Mouse (Mus musculus) hindbrain, postnatal 0 days (tissue): ENCODE results near the gene Gm19684. TPM values are rescaled to one million over a fixed set of nuclear protein-coding genes. Genes with fewer than 3 reads are reported as not detected.
"Not testable (repeated sequence)": the region's sequence is repeated elsewhere in the genome, so short reads cannot be mapped to it uniquely, and the experiment has no call there.

Source experiments
- ATAC-seq: fragments of 200-750 bp; cut with Nextera tagmentation; 2 replicates; pipeline ENCODE4 v1.8.0; 2017; ENCODE audit warnings: mild to moderate bottlenecking, moderate TSS enrichment, moderate library complexity
- DNase-seq: peaks from one replicate; pipeline ENCODE4 v3.0.0-alpha.2; 2015; ENCODE audit warnings: low spot score
- H3K27ac ChIP-seq: fragments of 300-500 bp; sonication (generic); 2 replicates; pipeline ENCODE4 v1.5.1; 2014; ENCODE audit warnings: mild to moderate bottlenecking
- H3K27me3 ChIP-seq: fragments of 300-500 bp; sonication (generic); 2 replicates; pipeline ENCODE4 v1.6.1; 2014; ENCODE audit warnings: low read length, mixed read lengths; ENCODE audit not compliant: insufficient read depth
- H3K36me3 ChIP-seq: fragments of 300-500 bp; sonication (generic); 2 replicates; pipeline ENCODE4 v1.6.1; 2014; ENCODE audit warnings: low read length, mixed read lengths; ENCODE audit not compliant: insufficient read depth
- H3K4me1 ChIP-seq: fragments of 300-500 bp; sonication (generic); 2 replicates; pipeline ENCODE4 v1.6.1; 2014; ENCODE audit warnings: antibody characterized with exemption, low read length, mixed read lengths; ENCODE audit not compliant: insufficient read depth
- H3K4me2 ChIP-seq: fragments of 300-500 bp; sonication (generic); 2 replicates; pipeline ENCODE4 v1.6.1; 2014; ENCODE audit warnings: low read depth, mild to moderate bottlenecking, low read length, moderate library complexity, mixed read lengths
- H3K4me3 ChIP-seq: fragments of 300-500 bp; sonication (generic); 2 replicates; pipeline ENCODE4 v1.5.1; 2014; ENCODE audit warnings: low read length
- H3K9ac ChIP-seq: fragments of 300-500 bp; sonication (generic); replicated peaks from 2 replicates; pipeline ENCODE4 v1.6.1; 2014; ENCODE audit warnings: mild to moderate bottlenecking, low read length, moderate library complexity, mixed read lengths
- H3K9me3 ChIP-seq: fragments of 300-500 bp; sonication (generic); 2 replicates; pipeline ENCODE4 v1.6.1; 2016; ENCODE audit warnings: low read length, mixed read lengths
- CTCF ChIP-seq: IDR thresholded peaks from 2 replicates; pipeline ENCODE4 v1.5.1; 2016; ENCODE audit warnings: antibody characterized with exemption, control low read depth, low read depth
- WGBS: fragments of 180-500 bp; shearing (Covaris S2); extraction: QIAGEN DNeasy Blood & Tissue Kit; methylation state at CpG from one replicate; pipeline ENCODE4 v1.1.7; 2014; 5-methylcytosine and 5-hydroxymethylcytosine counted together
- polyA plus RNA-seq: library from polyadenylated mRNA; unstranded; fragments of >200 nt; fragmentation: Nextera tagmentation; extraction: Ambion mirVana; gene quantifications from 2 replicates; pipeline ENCODE4 v1.2.1, GENCODE M21; 2015
- total RNA-seq: library from RNA; depleted of rRNA; stranded (reverse); fragments of >200 nt; gene quantifications from 2 replicates; pipeline ENCODE4 v1.2.3, GENCODE M21; 2014; rRNA removed

Gene Gm19684
- total RNA-seq (not detected in 2 replicates), polyA plus RNA-seq (not detected in 2 replicates)

DNA sequence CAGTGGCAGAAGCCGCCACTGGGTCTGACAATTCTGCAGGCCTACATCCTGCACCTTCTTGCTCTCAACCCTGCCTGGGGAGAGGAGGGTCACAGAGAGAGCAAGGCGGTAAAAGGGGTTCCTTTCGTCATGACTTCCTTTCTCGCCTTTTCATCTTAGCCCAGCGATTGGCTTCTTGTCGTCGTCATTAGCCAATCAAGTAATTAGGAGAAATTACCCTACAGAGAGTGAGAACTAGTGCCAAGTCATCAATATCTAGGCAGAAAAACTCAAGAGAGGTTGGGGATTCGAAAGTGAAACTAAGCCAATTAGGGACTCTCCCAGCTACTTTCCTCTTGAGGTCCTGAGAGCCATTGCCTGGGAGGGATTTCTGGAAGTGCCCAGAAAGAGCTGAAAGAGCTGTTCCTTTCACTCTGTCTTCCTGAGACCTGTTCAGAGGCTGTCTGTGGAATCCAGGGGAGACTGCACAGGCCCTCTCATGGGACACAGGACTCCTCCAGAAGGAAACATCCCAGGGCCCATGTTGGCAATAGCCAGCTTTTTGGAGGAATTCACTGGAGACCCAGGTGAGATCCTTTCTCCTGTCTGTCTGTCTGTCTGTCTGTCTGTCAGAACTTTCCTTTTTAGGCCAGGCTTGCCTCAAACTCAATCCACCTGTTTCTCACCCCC lies at the start of gene Gm19684:
Gene Gm19684, plus strand, starts transcription at position 327 of the 669 bp plus-strand sequence.
- peak within 1 kb of the TSS; percentile 31 for H3K4me2 ChIP-seq
- not testable (repeated sequence) for H3K4me1 ChIP-seq

GRCm38 (mm10) chr17:36081901-36082300 lies 39.6 kb upstream of the Gm19684 start:
- not testable (repeated sequence) for H3K4me2 ChIP-seq, H3K9ac ChIP-seq, H3K36me3 ChIP-seq, H3K9me3 ChIP-seq, H3K4me1 ChIP-seq, DNase-seq, H3K27me3 ChIP-seq, ATAC-seq, H3K27ac ChIP-seq, H3K4me3 ChIP-seq

More for the DNA sequence above, at the start of gene Gm19684:
- H3K27ac ChIP-seq, H3K27me3 ChIP-seq, H3K36me3 ChIP-seq, H3K9me3 ChIP-seq, H3K9ac ChIP-seq: not testable (repeated sequence)
- ATAC-seq (peak; percentile 71), DNase-seq (peak; percentile 74)
- 10% methylated on average over 8 of the region's 8 CpGs for WGBS
- H3K4me3 ChIP-seq = 0 out of 2 replicates have a peak within 1 kb of the TSS, but pooled peaks have one; percentile 13

DNA sequence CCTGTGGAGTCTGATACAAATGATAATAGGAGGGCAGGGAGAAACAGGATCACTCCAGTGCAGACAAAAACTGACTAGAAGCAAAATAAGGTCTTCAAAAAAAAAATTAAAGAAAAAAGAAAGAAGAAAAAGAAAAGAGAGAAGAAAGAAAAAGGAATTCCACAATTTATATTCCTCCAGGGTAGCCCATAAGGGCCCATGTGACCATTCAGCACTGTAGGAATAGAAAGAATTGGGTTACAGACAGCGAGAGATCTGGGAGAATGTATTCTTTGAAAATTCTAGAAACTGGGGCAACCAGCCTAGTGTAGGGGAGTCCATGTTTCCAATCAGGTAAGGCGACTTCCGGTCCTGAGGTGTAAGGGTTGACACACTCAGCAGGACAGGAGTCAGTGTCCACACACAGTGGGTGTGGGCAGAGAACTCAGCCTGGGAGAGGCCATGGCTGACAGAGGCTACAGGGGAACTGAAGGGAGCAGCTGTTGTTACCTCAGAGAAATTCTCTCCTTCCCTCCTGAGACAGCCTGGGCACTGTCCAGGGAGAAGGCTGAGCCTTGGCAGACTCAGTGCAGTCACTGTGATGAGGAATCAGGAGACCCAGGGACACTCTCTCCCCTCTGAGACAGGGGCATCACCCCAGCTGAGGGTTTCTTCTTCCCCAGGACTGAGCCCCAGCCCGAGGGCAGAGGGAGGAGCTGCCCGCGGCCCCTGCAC lies 38.8 kb upstream of the Gm19684 start:
- 0 out of 2 replicates have a peak, but pooled peaks have one; percentile 22 for ATAC-seq
- H3K4me1 ChIP-seq, DNase-seq, H3K9me3 ChIP-seq, H3K27ac ChIP-seq, H3K27me3 ChIP-seq, H3K36me3 ChIP-seq: not testable (repeated sequence)
- Histone ChIP-seq H3K4me3 (peak overlapping the region; percentile 51), H3K4me2 (peak overlapping the region; percentile 91), H3K9ac (peak overlapping the region; percentile 56; the same call in 1 of the 2 replicates)
- WGBS = 34% methylated on average over 5 of the region's 6 CpGs

GRCm38 (mm10) chr17:36083266-36083869 lies 38.1 kb upstream of the Gm19684 start:
- peak; percentile 49 for DNase-seq
- under 1% methylated on average over 46 of the region's 46 CpGs for WGBS
- peak; percentile 81 for ATAC-seq

GRCm38 (mm10) chr17:36083870-36084451 lies 37.5 kb upstream of the Gm19684 start:
- Histone ChIP-seq H3K4me1 (no peaks in the 10 kb centered on the region), H3K4me2 (peak overlapping the region; percentile 91), H3K36me3 (no peaks in the 10 kb centered on the region), H3K4me3 (peak overlapping the region; percentile 51), H3K27ac (no peak overlapping the region), H3K9me3 (no peaks in the 10 kb centered on the region), H3K9ac (peak overlapping the region; percentile 56), H3K27me3 (no peaks in the 10 kb centered on the region)
- ATAC-seq (peak; percentile 61; the same call in 1 of the 2 replicates), DNase-seq (no peak)
- under 1% methylated on average over 33 of the region's 42 CpGs for WGBS
- TF ChIP-seq CTCF = no peak

More at GRCm38 (mm10) chr17:36083266-36083869, 38.1 kb upstream of the Gm19684 start:
- no peaks in the 10 kb centered on the region for H3K27me3 ChIP-seq
- peak overlapping the region; percentile 56 for H3K9ac ChIP-seq
- peak overlapping the region; percentile 51 for H3K4me3 ChIP-seq
- H3K4me1 ChIP-seq = no peaks in the 10 kb centered on the region
- H3K4me2 ChIP-seq = peak overlapping the region; percentile 91
- H3K27ac ChIP-seq = no peak overlapping the region
- H3K36me3 ChIP-seq = no peaks in the 10 kb centered on the region
- TF ChIP-seq CTCF = no peak
- no peaks in the 10 kb centered on the region for H3K9me3 ChIP-seq

DNA sequence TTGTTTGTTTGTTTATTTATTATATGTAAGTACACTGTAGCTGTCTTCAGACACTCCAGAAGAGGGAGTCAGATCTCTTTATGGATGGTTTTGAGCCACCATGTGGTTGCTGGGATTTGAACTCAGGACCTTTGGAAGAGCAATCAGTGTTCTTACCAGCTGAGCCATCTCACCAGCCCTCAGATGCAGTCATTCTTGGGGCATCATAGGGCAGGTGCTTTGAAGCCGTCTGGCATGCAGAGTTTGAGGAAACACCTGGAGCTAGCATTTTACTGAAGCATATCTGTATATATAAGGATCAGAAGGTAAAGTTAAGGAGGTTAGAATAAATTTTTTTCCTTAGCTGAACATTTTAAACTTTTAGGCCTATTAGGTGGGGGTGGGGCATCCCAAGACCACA lies 35.5 kb upstream of the Gm19684 start:
- not testable (repeated sequence) for H3K4me2 ChIP-seq, H3K27ac ChIP-seq, H3K27me3 ChIP-seq, DNase-seq, H3K36me3 ChIP-seq, H3K4me1 ChIP-seq, H3K4me3 ChIP-seq, ATAC-seq, H3K9ac ChIP-seq, H3K9me3 ChIP-seq
- WGBS = 81% methylated on average over 1 of the region's 1 CpGs

GRCm38 (mm10) chr17:36091933-36092332 lies 29.5 kb upstream of the Gm19684 start:
- no CpG with 5 or more reads among the region's 2 CpGs for WGBS
- H3K27me3 ChIP-seq, H3K27ac ChIP-seq, H3K36me3 ChIP-seq, ATAC-seq, H3K4me2 ChIP-seq, H3K9ac ChIP-seq, H3K9me3 ChIP-seq, H3K4me3 ChIP-seq, DNase-seq, H3K4me1 ChIP-seq: not testable (repeated sequence)

DNA sequence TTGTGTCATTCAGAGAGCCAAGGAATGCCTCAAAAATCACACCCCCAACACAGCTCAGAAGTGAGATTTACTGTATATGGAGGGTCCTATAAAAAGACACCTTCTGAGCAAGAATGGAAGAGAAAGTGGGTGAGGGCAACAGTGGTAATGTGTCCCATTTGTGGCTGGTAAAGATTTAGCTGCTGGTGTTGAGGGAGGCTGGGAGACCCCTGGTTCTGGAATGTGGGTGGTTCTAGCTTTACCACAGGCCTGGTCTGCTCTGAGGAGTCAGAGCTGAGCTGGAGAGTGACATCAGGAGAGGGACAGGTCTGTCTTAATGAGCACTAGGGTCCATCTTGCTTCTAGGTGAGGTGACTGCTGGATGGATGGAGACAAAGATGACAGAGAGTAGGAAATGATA lies 29.0 kb upstream of the Gm19684 start:
- H3K4me2 ChIP-seq, H3K4me1 ChIP-seq, H3K4me3 ChIP-seq, H3K9me3 ChIP-seq, H3K27me3 ChIP-seq, H3K27ac ChIP-seq, DNase-seq, H3K9ac ChIP-seq, ATAC-seq, H3K36me3 ChIP-seq: not testable (repeated sequence)
